Mouse (Mus musculus) kidney, postnatal 0 days (tissue): Measurements from ENCODE around the gene Abhd15. TPM values are rescaled to one million over a fixed set of nuclear protein-coding genes. Genes with fewer than 3 reads are reported as not detected.
"Not testable (repeated sequence)": the region's sequence is repeated elsewhere in the genome, so short reads cannot be mapped to it uniquely, and the experiment has no call there.

ENCODE experiments used
- ATAC-seq: fragments of 200-750 bp; cut with Nextera tagmentation; replicated peaks from 2 replicates; pipeline ENCODE4 v1.8.0; 2017; ENCODE audit warnings: low read depth, moderate number of reproducible peaks, moderate TSS enrichment, moderate library complexity; ENCODE audit not compliant: low FRiP score
- DNase-seq: peaks from one replicate; pipeline ENCODE4 v3.0.0-alpha.2; 2016; ENCODE audit warnings: low spot score
- H3K27ac ChIP-seq: fragments of 300-500 bp; sonication (generic); 2 replicates; pipeline ENCODE4 v1.5.1; 2014; ENCODE audit warnings: mild to moderate bottlenecking
- H3K27me3 ChIP-seq: fragments of 300-500 bp; sonication (generic); 2 replicates; pipeline ENCODE4 v1.6.1; 2014; ENCODE audit warnings: low read length, mixed read lengths; ENCODE audit not compliant: insufficient read depth
- H3K36me3 ChIP-seq: fragments of 300-500 bp; sonication (generic); 2 replicates; pipeline ENCODE4 v1.6.1; 2014; ENCODE audit warnings: low read length, mixed read lengths; ENCODE audit not compliant: insufficient read depth
- H3K4me1 ChIP-seq: fragments of 300-500 bp; sonication (generic); replicated peaks from 2 replicates; pipeline ENCODE4 v1.6.1; 2014; ENCODE audit warnings: antibody characterized with exemption, low read length, mixed read lengths; ENCODE audit not compliant: insufficient read depth
- H3K4me2 ChIP-seq: fragments of 300-500 bp; sonication (generic); 2 replicates; pipeline ENCODE4 v1.6.1; 2014; ENCODE audit warnings: mild to moderate bottlenecking, low read length, moderate library complexity, mixed read lengths
- H3K4me3 ChIP-seq: fragments of 300-500 bp; sonication (generic); replicated peaks from 2 replicates; pipeline ENCODE4 v1.5.1; 2014; ENCODE audit warnings: low read depth, low read length
- H3K9ac ChIP-seq: fragments of 300-500 bp; sonication (generic); 2 replicates; pipeline ENCODE4 v1.6.1; 2014; ENCODE audit warnings: low read depth, low read length
- H3K9me3 ChIP-seq: fragments of 300-500 bp; sonication (generic); replicated peaks from 2 replicates; pipeline ENCODE4 v1.6.1; 2016; ENCODE audit warnings: low read length, inconsistent platforms, mixed read lengths
- CTCF ChIP-seq: IDR thresholded peaks from 2 replicates; pipeline ENCODE4 v1.5.1; 2016; ENCODE audit warnings: antibody characterized with exemption, low read depth, mild to moderate bottlenecking, moderate library complexity
- WGBS: fragments of 180-500 bp; shearing (Covaris S2); extraction: QIAGEN DNeasy Blood & Tissue Kit; methylation state at CpG from one replicate; pipeline ENCODE4 v1.1.7; 2014; 5-methylcytosine and 5-hydroxymethylcytosine counted together
- polyA plus RNA-seq: library from polyadenylated mRNA; unstranded; fragments of >200 nt; fragmentation: Nextera tagmentation; extraction: Ambion mirVana; gene quantifications from 2 replicates; pipeline ENCODE4 v1.2.1, GENCODE M21; 2015

Abhd15 gene
- polyA plus RNA-seq, 1 experiment from 2014 or later = 1.9 TPM

GRCm38 (mm10) chr11:77525804-77526486 is 11.0 kb downstream of the Abhd15 start:
- ATAC-seq = no peak
- no peak for DNase-seq
- Histone ChIP-seq H3K9ac (no peak overlapping the region), H3K9me3 (no peaks in the 10 kb centered on the region), H3K4me1 (no peaks in the 10 kb centered on the region), H3K36me3 (no peaks in the 10 kb centered on the region), H3K4me2 (no peak overlapping the region), H3K27me3 (no peaks in the 10 kb centered on the region), H3K27ac (no peak overlapping the region), H3K4me3 (no peak overlapping the region)
- 72% methylated on average over 3 of the region's 3 CpGs for WGBS
- TF ChIP-seq CTCF = peak; percentile 21; the same call in 1 of the 2 replicates

GRCm38 (mm10) chr11:77528420-77528819 is 13.5 kb downstream of the Abhd15 start:
- not testable (repeated sequence) for H3K27me3 ChIP-seq, ATAC-seq, H3K9ac ChIP-seq, H3K9me3 ChIP-seq, H3K4me2 ChIP-seq, H3K4me1 ChIP-seq, DNase-seq, H3K4me3 ChIP-seq, H3K36me3 ChIP-seq, H3K27ac ChIP-seq
- WGBS = 85% methylated on average over 3 of the region's 3 CpGs
- peak; percentile 3; the same call in 1 of the 2 replicates for TF ChIP-seq CTCF

- no peaks in the 10 kb centered on the region for H3K4me1 ChIP-seq
- no peak overlapping the region for H3K4me2 ChIP-seq
- H3K36me3 ChIP-seq = no peaks in the 10 kb centered on the region
- ATAC-seq (no peak), DNase-seq (no peak)
- H3K27ac ChIP-seq = no peak overlapping the region
- no peak for TF ChIP-seq CTCF
- H3K27me3 ChIP-seq = no peaks in the 10 kb centered on the region
- no peaks in the 10 kb centered on the region for H3K9me3 ChIP-seq
- H3K9ac ChIP-seq = no peak overlapping the region
- WGBS = 79% methylated on average over 3 of the region's 3 CpGs
- no peak overlapping the region for H3K4me3 ChIP-seq
These were observed 14.7 kb downstream of the Abhd15 start for GRCm38 (mm10) chr11:77529644-77530043.

- H3K4me1 ChIP-seq = no peaks in the 10 kb centered on the region
- H3K4me2 ChIP-seq = no peak overlapping the region
- no peak for TF ChIP-seq CTCF
- no peak overlapping the region for H3K4me3 ChIP-seq
- no peaks in the 10 kb centered on the region for H3K9me3 ChIP-seq
- H3K9ac ChIP-seq = no peak overlapping the region
- no peak overlapping the region for H3K27ac ChIP-seq
- ATAC-seq (no peak), DNase-seq (no peak)
- 0 out of 2 replicates have a peak, but pooled peaks cover 1% of the 10 kb centered on the region for H3K36me3 ChIP-seq
- no peaks in the 10 kb centered on the region for H3K27me3 ChIP-seq
- 92% methylated on average over 2 of the region's 2 CpGs for WGBS
These were observed 15.9 kb downstream of the Abhd15 start for GRCm38 (mm10) chr11:77530862-77531261.

GRCm38 (mm10) chr11:77532202-77532846 is 17.4 kb downstream of the Abhd15 start:
- Histone ChIP-seq H3K4me1 (no peaks in the 10 kb centered on the region), H3K27me3 (no peaks in the 10 kb centered on the region), H3K4me3 (no peak overlapping the region), H3K27ac (no peak overlapping the region), H3K9me3 (no peaks in the 10 kb centered on the region), H3K9ac (no peak overlapping the region), H3K36me3 (peaks cover 9% of the 10 kb centered on the region; the same call in 1 of the 2 replicates), H3K4me2 (no peak overlapping the region)
- no peak for DNase-seq
- TF ChIP-seq CTCF = no peak
- 90% methylated on average over 4 of the region's 4 CpGs for WGBS
- no peak for ATAC-seq

GRCm38 (mm10) chr11:77545261-77545660 is 30.3 kb downstream of the Abhd15 start:
- peaks cover 49% of the 10 kb centered on the region for H3K36me3 ChIP-seq
- H3K27me3 ChIP-seq = no peaks in the 10 kb centered on the region
- H3K4me3 ChIP-seq = no peak overlapping the region
- TF ChIP-seq CTCF = no peak
- ATAC-seq = no peak
- no peak overlapping the region for H3K4me2 ChIP-seq
- H3K9me3 ChIP-seq = no peaks in the 10 kb centered on the region
- H3K27ac ChIP-seq = no peak overlapping the region
- WGBS = 96% methylated on average over 7 of the region's 7 CpGs
- H3K9ac ChIP-seq = no peak overlapping the region
- DNase-seq = no peak
- H3K4me1 ChIP-seq = no peaks in the 10 kb centered on the region
